Mouse (Mus musculus): ENCODE results near the gene Slc50a1.

DNA sequence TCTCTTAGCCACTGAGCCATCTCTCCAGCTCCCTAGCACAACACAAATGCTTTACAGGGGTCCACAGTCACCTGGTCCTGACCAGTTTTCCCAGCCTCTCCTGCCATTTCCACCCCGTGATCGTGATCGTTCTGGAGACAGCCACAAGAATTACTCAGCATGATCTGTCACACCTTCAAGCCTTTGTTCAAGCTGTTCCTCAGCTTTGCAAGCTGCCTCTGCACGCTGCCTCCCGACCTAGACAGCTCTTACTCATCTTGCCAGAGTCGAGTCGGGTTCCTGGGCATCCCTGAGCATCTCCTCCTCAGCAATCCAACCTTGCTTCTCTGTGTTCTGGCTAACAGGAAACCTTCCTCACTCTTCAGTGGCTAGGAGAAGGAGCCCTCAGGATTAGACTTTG, 11.3 kb downstream of the Slc50a1 start, which contains the start of gene Dpm3:
- TF ChIP-seq CTCF (IDR thresholded peaks at IDR 0.05; ENCODE audit: control insufficient read depth, insufficient read depth, low read length): no peak
- TF ChIP-seq POLR2A (IDR thresholded peaks at IDR 0.05; ENCODE audit: borderline replicate concordance, control insufficient read depth, low read depth, low read length): no peak
